Mouse (Mus musculus) cerebellum, adult 11-12 months (tissue): ENCODE data around the gene Tfip11.

Experiments
- DNase-seq: peaks from one replicate; pipeline ENCODE4 v3.0.0; 2022

Tfip11 gene

GRCm38 (mm10) chr5:112325546-112326445 is at the start of gene Tfip11:
Tfip11 (plus strand) TSS chr5:112326358.
- DNase-seq = peak; percentile 95

GRCm38 (mm10) chr5:112276907-112277348 is 49.2 kb upstream of the Tfip11 start:
- DNase-seq = no peak

GRCm38 (mm10) chr5:112277906-112278470 is 48.2 kb upstream of the Tfip11 start:
- DNase-seq = no peak

GRCm38 (mm10) chr5:112279181-112280021 is 46.8 kb upstream of the Tfip11 start:
- DNase-seq = peak; percentile 69

GRCm38 (mm10) chr5:112280151-112280550 is 46.0 kb upstream of the Tfip11 start:
- no peak for DNase-seq

- DNase-seq = no peak
Measured at GRCm38 (mm10) chr5:112280863-112281660, 45.1 kb upstream of the Tfip11 start.

GRCm38 (mm10) chr5:112281676-112282075 is 44.5 kb upstream of the Tfip11 start:
- no peak for DNase-seq

- DNase-seq = peak; percentile 60
Measured at GRCm38 (mm10) chr5:112282123-112282779, 43.9 kb upstream of the Tfip11 start.

GRCm38 (mm10) chr5:112282780-112283482 is 43.2 kb upstream of the Tfip11 start:
- no peak for DNase-seq

GRCm38 (mm10) chr5:112283543-112284202 is 42.5 kb upstream of the Tfip11 start:
- DNase-seq = no peak

- DNase-seq = no peak
Measured at GRCm38 (mm10) chr5:112284203-112284582, 42.0 kb upstream of the Tfip11 start.

- no peak for DNase-seq
Measured at GRCm38 (mm10) chr5:112285548-112286085, 40.5 kb upstream of the Tfip11 start.

- DNase-seq = no peak
Measured at GRCm38 (mm10) chr5:112286608-112286983, 39.6 kb upstream of the Tfip11 start.

GRCm38 (mm10) chr5:112286984-112287641 is 39.0 kb upstream of the Tfip11 start:
- DNase-seq = no peak

- DNase-seq = no peak
Measured at GRCm38 (mm10) chr5:112287652-112288051, 38.5 kb upstream of the Tfip11 start.

- DNase-seq = no peak
Measured at GRCm38 (mm10) chr5:112288193-112289141, 37.7 kb upstream of the Tfip11 start.

- DNase-seq = peak; percentile 56
Measured at GRCm38 (mm10) chr5:112289236-112289635, 36.9 kb upstream of the Tfip11 start.

- peak; percentile 69 for DNase-seq
Measured at GRCm38 (mm10) chr5:112289819-112290535, 36.2 kb upstream of the Tfip11 start.
